Mouse (Mus musculus) thymus, adult 2 months (tissue): Measurements from ENCODE around the gene Ext2.

Experiments
- CTCF ChIP-seq: fragments of 200-500 bp; IDR thresholded peaks from 2 replicates; pipeline ENCODE4 v1.5.1; 2012; ENCODE audit warnings: mild to moderate bottlenecking, control low read depth, low read length, moderate library complexity, borderline replicate concordance; ENCODE audit not compliant: control insufficient read depth, poor library complexity, insufficient read depth; ENCODE audit errors: extremely low read depth
- POLR2A ChIP-seq: fragments of 200-500 bp; IDR thresholded peaks from 2 replicates; pipeline ENCODE4 v1.6.1; 2012; ENCODE audit warnings: mild to moderate bottlenecking, low read length, control low read depth, moderate library complexity; ENCODE audit not compliant: control insufficient read depth, poor library complexity, insufficient read depth; ENCODE audit errors: extremely low read depth

DNA sequence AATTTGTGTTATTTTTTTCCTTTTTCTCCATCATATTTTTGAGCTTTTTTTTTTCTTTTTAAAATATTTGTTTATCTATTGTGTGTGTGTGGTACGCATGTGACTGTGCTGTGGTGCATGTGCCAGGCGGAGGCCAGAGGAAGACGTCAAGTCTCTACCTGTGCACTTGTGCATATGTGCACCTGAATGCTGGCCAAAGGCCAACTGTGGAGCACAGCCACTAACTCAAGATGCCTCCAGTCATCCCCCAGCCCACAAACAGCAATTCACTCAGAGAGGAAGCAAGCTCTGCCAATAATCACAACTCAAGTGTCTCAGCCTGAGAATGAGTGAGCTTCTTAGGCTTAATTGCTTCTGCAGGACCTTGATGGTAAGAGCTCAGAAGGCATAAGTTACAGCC is 58.2 kb downstream of the Ext2 start:
- TF ChIP-seq CTCF = no peak
- TF ChIP-seq POLR2A = no peak
